Mouse (Mus musculus) left cerebral cortex, postnatal 25 days (tissue): Measurements from ENCODE around the gene Tpm3-rs7. TPM values are rescaled to one million over a fixed set of nuclear protein-coding genes. Genes with fewer than 3 reads are reported as not detected.
"Not testable (repeated sequence)": the region's sequence is repeated elsewhere in the genome, so short reads cannot be mapped to it uniquely, and the experiment has no call there.

ENCODE experiments used
- DNase-seq, 2 experiments: peaks; one replicate each; pipeline ENCODE4 v3.0.0; 2022; ENCODE audit warnings: low spot score in 2 of 2, mixed read lengths in 1 of 2
- intact Hi-C: fragments of 180-260 bp; cut with DNase I; formaldehyde crosslinking; loops from one replicate; pipeline ENCODE4 v1.15.1; 2025
- total RNA-seq, 2 experiments: library from RNA; stranded (reverse); gene quantifications; 2 replicates each; pipeline ENCODE4 v1.2.3; 2021

The Tpm3-rs7 gene
- total RNA-seq: 10 to 100 TPM; 41.5 to 46.4 TPM

GRCm38 (mm10) chr14:113314499-113314898 lies at the start of gene Tpm3-rs7:
TSS of gene Tpm3-rs7 (plus strand) at chr14:113314608.
- intact Hi-C loops, DNase-seq: not testable (repeated sequence)

- DNase-seq: no peak
- intact Hi-C loops: no loop called here
Measured at GRCm38 (mm10) chr14:113317023-113317422, 2.6 kb downstream of the Tpm3-rs7 start.

- DNase-seq: peak in 1 of 2 experiments; percentile 33
- intact Hi-C loops: no loop called here
Measured at GRCm38 (mm10) chr14:113363361-113363760, 49.0 kb downstream of the Tpm3-rs7 start.
